Mouse (Mus musculus): ENCODE data around the gene Cdc42ep4. TPM values are rescaled to one million over a fixed set of nuclear protein-coding genes. Genes with fewer than 3 reads are reported as not detected.

The Cdc42ep4 gene
- total and polyA plus RNA-seq, 2 experiments from 2014 or later, result 12.0 to 33.5 TPM

GRCm38 (mm10) chr11:113698013-113698545, 53.6 kb downstream of the Cdc42ep4 start:
- Histone ChIP-seq H3K27me3 (ENCODE audit: control insufficient read depth, insufficient read depth, low read length) (no peaks in the 10 kb centered on the region), H3K36me3 (replicated peaks; ENCODE audit: control insufficient read depth, insufficient read depth, low read length) (peaks cover 27% of the 10 kb centered on the region), H3K9me3 (replicated peaks; ENCODE audit: control insufficient read depth, low read length) (no peaks in the 10 kb centered on the region), H3K4me2 (ENCODE audit: low read depth, low read length) (no peak overlapping the region), H3K27ac (ENCODE audit: low read depth) (no peak overlapping the region), H3K9ac (replicated peaks; ENCODE audit: low read depth, low read length) (no peak overlapping the region), H3K4me1 (ENCODE audit: control insufficient read depth, insufficient read depth) (no peaks in the 10 kb centered on the region), H3K4me3 (ENCODE audit: low read depth, low read length) (no peak overlapping the region)
- DNase-seq (ENCODE audit: low spot score) (peak; percentile 4), ATAC-seq (ENCODE audit: insufficient read depth, low read depth) (no peak)
- TF ChIP-seq CTCF (IDR thresholded peaks at IDR 0.05; ENCODE audit: low read depth), result no peak
- TF ChIP-seq EP300 (IDR thresholded peaks at IDR 0.05; ENCODE audit: low read depth), result no peak
- WGBS, result 66% methylated on average over 12 of the region's 12 CpGs

GRCm38 (mm10) chr11:113697571-113697970, 54.1 kb downstream of the Cdc42ep4 start:
- ATAC-seq (ENCODE audit: insufficient read depth, low read depth), result no peak
- no peak overlapping the region for H3K4me3 ChIP-seq (ENCODE audit: low read depth, low read length)
- H3K4me2 ChIP-seq (ENCODE audit: low read depth, low read length), result no peak overlapping the region
- H3K9me3 ChIP-seq (replicated peaks; ENCODE audit: control insufficient read depth, low read length), result no peaks in the 10 kb centered on the region
- no peak overlapping the region for H3K27ac ChIP-seq (ENCODE audit: low read depth)
- no peak overlapping the region for H3K9ac ChIP-seq (replicated peaks; ENCODE audit: low read depth, low read length)
- TF ChIP-seq EP300 (IDR thresholded peaks at IDR 0.05; ENCODE audit: low read depth) (no peak), CTCF (IDR thresholded peaks at IDR 0.05; ENCODE audit: low read depth) (no peak)
- peaks cover 33% of the 10 kb centered on the region for H3K36me3 ChIP-seq (replicated peaks; ENCODE audit: control insufficient read depth, insufficient read depth, low read length)
- 63% methylated on average over 5 of the region's 5 CpGs for WGBS
- no peaks in the 10 kb centered on the region for H3K4me1 ChIP-seq (ENCODE audit: control insufficient read depth, insufficient read depth)
- H3K27me3 ChIP-seq (ENCODE audit: control insufficient read depth, insufficient read depth, low read length), result no peaks in the 10 kb centered on the region
- no peak for DNase-seq (ENCODE audit: low spot score)

GRCm38 (mm10) chr11:113691851-113692250, 59.8 kb downstream of the Cdc42ep4 start:
- Histone ChIP-seq H3K9ac (replicated peaks; ENCODE audit: low read depth, low read length) (no peak overlapping the region), H3K4me1 (ENCODE audit: control insufficient read depth, insufficient read depth) (no peaks in the 10 kb centered on the region), H3K27ac (ENCODE audit: low read depth) (no peak overlapping the region), H3K9me3 (replicated peaks; ENCODE audit: control insufficient read depth, low read length) (no peaks in the 10 kb centered on the region), H3K27me3 (ENCODE audit: control insufficient read depth, insufficient read depth, low read length) (no peaks in the 10 kb centered on the region), H3K4me3 (ENCODE audit: low read depth, low read length) (no peak overlapping the region), H3K36me3 (replicated peaks; ENCODE audit: control insufficient read depth, insufficient read depth, low read length) (peaks cover 72% of the 10 kb centered on the region), H3K4me2 (ENCODE audit: low read depth, low read length) (no peak overlapping the region)
- ATAC-seq (ENCODE audit: insufficient read depth, low read depth), result no peak
- no peak for DNase-seq (ENCODE audit: low spot score)
- TF ChIP-seq EP300 (IDR thresholded peaks at IDR 0.05; ENCODE audit: low read depth), result no peak
- no peak for TF ChIP-seq CTCF (IDR thresholded peaks at IDR 0.05; ENCODE audit: low read depth)
- 62% methylated on average over 3 of the region's 3 CpGs for WGBS

GRCm38 (mm10) chr11:113691318-113691717, 60.4 kb downstream of the Cdc42ep4 start:
- H3K4me2 ChIP-seq (ENCODE audit: low read depth, low read length), result no peak overlapping the region
- H3K4me3 ChIP-seq (ENCODE audit: low read depth, low read length), result no peak overlapping the region
- DNase-seq (ENCODE audit: low spot score) (no peak), ATAC-seq (ENCODE audit: insufficient read depth, low read depth) (no peak)
- H3K36me3 ChIP-seq (replicated peaks; ENCODE audit: control insufficient read depth, insufficient read depth, low read length), result peaks cover 72% of the 10 kb centered on the region
- no peaks in the 10 kb centered on the region for H3K9me3 ChIP-seq (replicated peaks; ENCODE audit: control insufficient read depth, low read length)
- H3K4me1 ChIP-seq (ENCODE audit: control insufficient read depth, insufficient read depth), result no peaks in the 10 kb centered on the region
- no peaks in the 10 kb centered on the region for H3K27me3 ChIP-seq (ENCODE audit: control insufficient read depth, insufficient read depth, low read length)
- WGBS, result 83% methylated on average over 5 of the region's 5 CpGs
- no peak overlapping the region for H3K9ac ChIP-seq (replicated peaks; ENCODE audit: low read depth, low read length)
- H3K27ac ChIP-seq (ENCODE audit: low read depth), result no peak overlapping the region
- no peak for TF ChIP-seq CTCF (IDR thresholded peaks at IDR 0.05; ENCODE audit: low read depth)
- TF ChIP-seq EP300 (IDR thresholded peaks at IDR 0.05; ENCODE audit: low read depth), result no peak

- no peak for ATAC-seq (ENCODE audit: insufficient read depth, low read depth)
- no peak overlapping the region for H3K4me3 ChIP-seq (ENCODE audit: low read depth, low read length)
Measured at GRCm38 (mm10) chr11:113690506-113690905, 61.2 kb downstream of the Cdc42ep4 start.

GRCm38 (mm10) chr11:113687031-113687430, 64.7 kb downstream of the Cdc42ep4 start:
- Histone ChIP-seq H3K4me1 (ENCODE audit: control insufficient read depth, insufficient read depth) (peaks cover 20% of the 10 kb centered on the region), H3K27ac (ENCODE audit: low read depth) (no peak overlapping the region), H3K27me3 (ENCODE audit: control insufficient read depth, insufficient read depth, low read length) (no peaks in the 10 kb centered on the region), H3K9ac (replicated peaks; ENCODE audit: low read depth, low read length) (no peak overlapping the region), H3K4me3 (ENCODE audit: low read depth, low read length) (no peak overlapping the region), H3K36me3 (replicated peaks; ENCODE audit: control insufficient read depth, insufficient read depth, low read length) (peaks cover 34% of the 10 kb centered on the region), H3K9me3 (replicated peaks; ENCODE audit: control insufficient read depth, low read length) (no peaks in the 10 kb centered on the region), H3K4me2 (ENCODE audit: low read depth, low read length) (no peak overlapping the region)
- WGBS, result 76% methylated on average over 2 of the region's 2 CpGs
- no peak for TF ChIP-seq CTCF (IDR thresholded peaks at IDR 0.05; ENCODE audit: low read depth)
- no peak for TF ChIP-seq EP300 (IDR thresholded peaks at IDR 0.05; ENCODE audit: low read depth)
- DNase-seq (ENCODE audit: low spot score) (no peak), ATAC-seq (ENCODE audit: insufficient read depth, low read depth) (no peak)

More at GRCm38 (mm10) chr11:113690506-113690905, 61.2 kb downstream of the Cdc42ep4 start:
- no peak for TF ChIP-seq CTCF (IDR thresholded peaks at IDR 0.05; ENCODE audit: low read depth)
- TF ChIP-seq EP300 (IDR thresholded peaks at IDR 0.05; ENCODE audit: low read depth), result no peak
- H3K27me3 ChIP-seq (ENCODE audit: control insufficient read depth, insufficient read depth, low read length), result no peaks in the 10 kb centered on the region
- H3K4me1 ChIP-seq (ENCODE audit: control insufficient read depth, insufficient read depth), result 0 out of 2 replicates have a peak, but pooled peaks cover 2% of the 10 kb centered on the region
- H3K9me3 ChIP-seq (replicated peaks; ENCODE audit: control insufficient read depth, low read length), result no peaks in the 10 kb centered on the region
- H3K4me2 ChIP-seq (ENCODE audit: low read depth, low read length), result no peak overlapping the region
- H3K27ac ChIP-seq (ENCODE audit: low read depth), result no peak overlapping the region
- DNase-seq (ENCODE audit: low spot score), result no peak
- peaks cover 69% of the 10 kb centered on the region for H3K36me3 ChIP-seq (replicated peaks; ENCODE audit: control insufficient read depth, insufficient read depth, low read length)
- no peak overlapping the region for H3K9ac ChIP-seq (replicated peaks; ENCODE audit: low read depth, low read length)
- WGBS, result 90% methylated on average over 12 of the region's 12 CpGs

All from heart, postnatal 0 days (tissue).